Mouse (Mus musculus) Patski (cell line): ENCODE results near the gene Pik3cg. TPM values are rescaled to one million over a fixed set of nuclear protein-coding genes. Genes with fewer than 3 reads are reported as not detected.
"Not testable (repeated sequence)": the region's sequence is repeated elsewhere in the genome, so short reads cannot be mapped to it uniquely, and the experiment has no call there.

ENCODE experiments used
- ATAC-seq: fragments of 100-300 bp; one replicate; pipeline ENCODE4 v1.8.0; 2021
- CTCF ChIA-PET: fragments of 350-600 bp; sonication (Branson Sonifier 250); formaldehyde crosslinking; loops from one replicate; lab custom pipeline; 2022; ENCODE audit warnings: inconsistent platforms; lab: Charles Lee
- POLR2A ChIA-PET: fragments of 350-600 bp; sonication (Branson Sonifier 250); formaldehyde crosslinking; loops from one replicate; lab custom pipeline; 2022; ENCODE audit warnings: antibody characterized with exemption, inconsistent platforms; lab: Charles Lee
- DNase-seq: peaks from one replicate; pipeline ENCODE4 v3.0.0-alpha.2; 2011; ENCODE audit warnings: low read depth, low spot score
- H3K27me3 ChIP-seq: fragments of 371-371 bp; one replicate; pipeline ENCODE4 v1.5.1; 2021
- CTCF ChIP-seq: fragments of 100-300 bp; IDR thresholded peaks from one replicate; pipeline ENCODE4 v1.5.1; 2021
- in situ Hi-C: fragments of 300-500 bp; cut with MboI; formaldehyde crosslinking; loops from 3 replicates; pipeline ENCODE4 v1.11.1; 2018; ENCODE audit warnings: low pct_unique_long_range_greater_than_20kb, mixed read lengths
- polyA plus RNA-seq: library from polyadenylated mRNA; unstranded; gene quantifications from one replicate; pipeline ENCODE4 v1.2.3, GENCODE M21; 2021

The Pik3cg gene
- not detected for polyA plus RNA-seq

GRCm38 (mm10) chr12:32207948-32208891 lies at the start of gene Pik3cg:
TSS of gene Pik3cg (minus strand) at chr12:32208659.
- in situ Hi-C loops: no loop called here
- DNase-seq (no peak), ATAC-seq (no peak)
- peaks cover 5% of the 10 kb centered on the region for H3K27me3 ChIP-seq
- TF ChIP-seq CTCF: no peak
- POLR2A ChIA-PET: no interaction called here
- CTCF ChIA-PET: no interaction called here

- ChIA-PET POLR2A (interaction anchor here (0.6 kb wide), 1 partner anchor 550 kb away, joined by 6 read pairs; no protein-coding TSS in a partner anchor), CTCF (no interaction called here)
- TF ChIP-seq CTCF: no peak
- H3K27me3 ChIP-seq: peaks cover 18% of the 10 kb centered on the region
- in situ Hi-C loops: loop anchor here (5.0 kb wide), 2 partner anchors 101 to 281 kb away; no protein-coding TSS in a partner anchor
- no peak for DNase-seq
- ATAC-seq: no peak
Observed at GRCm38 (mm10) chr12:32248483-32248882, 40.0 kb upstream of the Pik3cg start.

GRCm38 (mm10) chr12:32245566-32246233 lies 37.2 kb upstream of the Pik3cg start:
- H3K27me3 ChIP-seq: peaks cover 12% of the 10 kb centered on the region
- POLR2A ChIA-PET: no interaction called here
- TF ChIP-seq CTCF: peak; percentile 39

GRCm38 (mm10) chr12:32243586-32243985 lies 35.1 kb upstream of the Pik3cg start:
- ChIA-PET POLR2A (no interaction called here), CTCF (no interaction called here)
- in situ Hi-C loops: no loop called here
- TF ChIP-seq CTCF: no peak
- no peak for DNase-seq
- H3K27me3 ChIP-seq: peaks cover 6% of the 10 kb centered on the region
- no peak for ATAC-seq

More at GRCm38 (mm10) chr12:32245566-32246233, 37.2 kb upstream of the Pik3cg start:
- DNase-seq (no peak), ATAC-seq (no peak)
- in situ Hi-C loops: loop anchor here (5.0 kb wide), 2 partner anchors 98 to 278 kb away; no protein-coding TSS in a partner anchor
- CTCF ChIA-PET: interaction anchor here (0.7 kb wide), 3 partner anchors 278 to 281 kb away, joined by 3 read pairs; no protein-coding TSS in a partner anchor

- in situ Hi-C loops, DNase-seq, CTCF ChIA-PET, POLR2A ChIA-PET, ATAC-seq: not testable (repeated sequence)
- peaks cover 12% of the 10 kb centered on the region for H3K27me3 ChIP-seq
Observed at GRCm38 (mm10) chr12:32239134-32239533, 30.7 kb upstream of the Pik3cg start.

- ChIA-PET POLR2A (no interaction called here), CTCF (interaction anchor here (0.8 kb wide), 1 partner anchor 14 kb away, joined by 3 read pairs; no protein-coding TSS in a partner anchor)
- TF ChIP-seq CTCF: no peak
- H3K27me3 ChIP-seq: peaks cover 16% of the 10 kb centered on the region
- in situ Hi-C loops: no loop called here
- DNase-seq: no peak
- no peak for ATAC-seq
Observed at GRCm38 (mm10) chr12:32238433-32238832, 30.0 kb upstream of the Pik3cg start.

GRCm38 (mm10) chr12:32237839-32238238 lies 29.4 kb upstream of the Pik3cg start:
- peaks cover 16% of the 10 kb centered on the region for H3K27me3 ChIP-seq
- ChIA-PET POLR2A (no interaction called here), CTCF (no interaction called here)
- TF ChIP-seq CTCF: no peak
- DNase-seq: no peak
- no peak for ATAC-seq
- in situ Hi-C loops: no loop called here

- in situ Hi-C loops: no loop called here
- ChIA-PET POLR2A (no interaction called here), CTCF (no interaction called here)
- no peak for TF ChIP-seq CTCF
- H3K27me3 ChIP-seq: peaks cover 16% of the 10 kb centered on the region
- DNase-seq (no peak), ATAC-seq (no peak)
Observed at GRCm38 (mm10) chr12:32237139-32237538, 28.7 kb upstream of the Pik3cg start.

- ATAC-seq: no peak
- in situ Hi-C loops: no loop called here
Observed at GRCm38 (mm10) chr12:32236450-32236849, 28.0 kb upstream of the Pik3cg start.

GRCm38 (mm10) chr12:32233871-32234270 lies 25.4 kb upstream of the Pik3cg start:
- ChIA-PET POLR2A (interaction anchor here (0.7 kb wide), 1 partner anchor 848 kb away, joined by 3 read pairs; no protein-coding TSS in a partner anchor), CTCF (no interaction called here)
- no peak for DNase-seq

More at GRCm38 (mm10) chr12:32236450-32236849, 28.0 kb upstream of the Pik3cg start:
- peaks cover 16% of the 10 kb centered on the region for H3K27me3 ChIP-seq
- no peak for DNase-seq
- POLR2A ChIA-PET: interaction anchor here (1.0 kb wide), 1 partner anchor 16 kb away, joined by 3 read pairs; no protein-coding TSS in a partner anchor
- TF ChIP-seq CTCF: no peak
- CTCF ChIA-PET: no interaction called here

More at GRCm38 (mm10) chr12:32233871-32234270, 25.4 kb upstream of the Pik3cg start:
- H3K27me3 ChIP-seq: peaks cover 16% of the 10 kb centered on the region
- no peak for ATAC-seq
- in situ Hi-C loops: no loop called here
- TF ChIP-seq CTCF: no peak
